Mouse (Mus musculus): ENCODE measurements around the gene Fam171a2. TPM values are rescaled to one million over a fixed set of nuclear protein-coding genes. Genes with fewer than 3 reads are reported as not detected.
A peak's percentile ranks its signal among the peaks of the same experiment; 100 is the strongest.

The Fam171a2 gene
- polyA plus RNA-seq, 2 experiments, result 0.17 to 1.6 TPM

- H3K27me3 ChIP-seq (ENCODE audit: control insufficient read depth, insufficient read depth, low read length), result no peaks in the 10 kb centered on the region; the same call in 1 of the 2 replicates
- no peaks in the 10 kb centered on the region for H3K36me3 ChIP-seq (replicated peaks; ENCODE audit: control insufficient read depth, insufficient read depth, low read depth)
- ATAC-seq (ENCODE audit: insufficient read depth) (no peak), DNase-seq (ENCODE audit: low read depth in 3 of 3, low spot score in 3 of 3) (no peak)
- no peak overlapping the region for H3K27ac ChIP-seq
- H3K9me3 ChIP-seq (ENCODE audit: control insufficient read depth, low read length), result no peaks in the 10 kb centered on the region
- peak overlapping the region; percentile 56 for H3K9ac ChIP-seq (replicated peaks)
- peaks cover 5 to 14% of the 10 kb centered on the region in 2 experiments; a peak in 3 of 4 replicates for H3K4me1 ChIP-seq (replicated peaks; ENCODE audit: control insufficient read depth in 2 of 2, insufficient read depth in 2 of 2, low read length in 1 of 2)
- peak overlapping the region; percentile 99 for H3K4me2 ChIP-seq (ENCODE audit: low read depth)
- H3K4me3 ChIP-seq (ENCODE audit: insufficient read depth in 1 of 2, low read depth in 2 of 2, low read length in 2 of 2), result peak overlapping the region; percentile 65 to 70
- WGBS (ENCODE audit: insufficient replicate concordance), result 12% methylated on average over 3 of the region's 3 CpGs
- TF ChIP-seq CTCF (IDR thresholded peaks at IDR 0.05; ENCODE audit: low read depth) (no peak), EP300 (IDR thresholded peaks at IDR 0.05; ENCODE audit: low read depth) (no peak)
These were observed 17.9 kb downstream of the Fam171a2 start for GRCm38 (mm10) chr11:102429551-102429950.

DNA sequence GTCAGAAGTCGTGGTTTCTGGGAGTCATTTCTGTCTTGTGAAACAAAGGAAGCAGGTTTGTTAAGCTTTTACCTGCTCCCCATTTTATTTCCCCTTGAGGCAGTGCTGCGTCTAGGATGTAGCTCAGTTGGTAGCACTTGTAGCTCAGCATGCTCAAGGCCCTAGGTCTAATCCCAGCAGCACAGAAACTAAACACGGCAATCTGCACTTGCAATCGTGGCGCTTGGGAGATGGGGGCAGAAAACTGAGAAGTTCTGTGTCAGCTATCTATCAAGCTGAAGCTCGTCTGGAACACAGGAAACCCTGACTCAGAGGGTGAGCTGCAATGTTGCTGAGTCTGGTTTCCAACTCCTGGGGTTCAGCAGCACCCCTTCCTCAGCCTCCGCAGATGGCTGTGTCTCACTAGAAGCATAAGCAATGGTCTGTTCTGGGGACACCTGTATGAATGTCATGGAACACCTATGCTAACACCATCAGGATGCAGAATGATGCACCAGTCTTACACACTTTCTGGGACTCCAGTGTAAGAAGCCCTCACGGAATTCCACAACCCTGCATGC, 18.4 kb downstream of the Fam171a2 start:
- H3K4me1 ChIP-seq (replicated peaks; ENCODE audit: control insufficient read depth in 2 of 2, insufficient read depth in 2 of 2, low read length in 1 of 2), result peaks cover 5 to 14% of the 10 kb centered on the region in 2 experiments; a peak in 3 of 4 replicates
- no peak for DNase-seq (ENCODE audit: low read depth in 3 of 3, low spot score in 3 of 3)
- H3K27me3 ChIP-seq (ENCODE audit: control insufficient read depth, insufficient read depth, low read length), result no peaks in the 10 kb centered on the region; the same call in 1 of the 2 replicates
- no peaks in the 10 kb centered on the region for H3K9me3 ChIP-seq (ENCODE audit: control insufficient read depth, low read length)
- ATAC-seq (ENCODE audit: insufficient read depth), result no peak
- no peak overlapping the region for H3K27ac ChIP-seq
- 29% methylated on average over 8 of the region's 8 CpGs for WGBS (ENCODE audit: insufficient replicate concordance)
- H3K4me2 ChIP-seq (ENCODE audit: low read depth), result peak overlapping the region; percentile 99
- 0 out of 4 replicates have a peak overlapping the region, but pooled peaks of 1 of the 2 experiments have one; percentile 9 for H3K4me3 ChIP-seq (ENCODE audit: insufficient read depth in 1 of 2, low read depth in 2 of 2, low read length in 2 of 2)
- TF ChIP-seq CTCF (IDR thresholded peaks at IDR 0.05; ENCODE audit: low read depth), result no peak
- TF ChIP-seq EP300 (IDR thresholded peaks at IDR 0.05; ENCODE audit: low read depth), result no peak
- no peak overlapping the region for H3K9ac ChIP-seq (replicated peaks)
- H3K36me3 ChIP-seq (replicated peaks; ENCODE audit: control insufficient read depth, insufficient read depth, low read depth), result no peaks in the 10 kb centered on the region

GRCm38 (mm10) chr11:102425555-102426316, 21.7 kb downstream of the Fam171a2 start:
- TF ChIP-seq EP300 (IDR thresholded peaks at IDR 0.05; ENCODE audit: low read depth), result no peak
- no peak for TF ChIP-seq CTCF (IDR thresholded peaks at IDR 0.05; ENCODE audit: low read depth)
- 51% methylated on average over 8 of the region's 8 CpGs for WGBS (ENCODE audit: insufficient replicate concordance)
- ATAC-seq (ENCODE audit: insufficient read depth), result no peak
- DNase-seq (ENCODE audit: low read depth in 3 of 3, low spot score in 3 of 3), result no peak
- Histone ChIP-seq H3K9ac (replicated peaks) (no peak overlapping the region), H3K36me3 (replicated peaks; ENCODE audit: control insufficient read depth, insufficient read depth, low read depth) (no peaks in the 10 kb centered on the region), H3K27me3 (ENCODE audit: control insufficient read depth, insufficient read depth, low read length) (no peaks in the 10 kb centered on the region; the same call in 1 of the 2 replicates), H3K27ac (no peak overlapping the region), H3K4me2 (ENCODE audit: low read depth) (no peak overlapping the region), H3K4me3 (ENCODE audit: insufficient read depth in 1 of 2, low read depth in 2 of 2, low read length in 2 of 2) (no peak overlapping the region), H3K9me3 (ENCODE audit: control insufficient read depth, low read length) (no peaks in the 10 kb centered on the region), H3K4me1 (replicated peaks; ENCODE audit: control insufficient read depth in 2 of 2, insufficient read depth in 2 of 2, low read length in 1 of 2) (peaks cover 5 to 11% of the 10 kb centered on the region in 2 experiments; a peak in 3 of 4 replicates)

DNA sequence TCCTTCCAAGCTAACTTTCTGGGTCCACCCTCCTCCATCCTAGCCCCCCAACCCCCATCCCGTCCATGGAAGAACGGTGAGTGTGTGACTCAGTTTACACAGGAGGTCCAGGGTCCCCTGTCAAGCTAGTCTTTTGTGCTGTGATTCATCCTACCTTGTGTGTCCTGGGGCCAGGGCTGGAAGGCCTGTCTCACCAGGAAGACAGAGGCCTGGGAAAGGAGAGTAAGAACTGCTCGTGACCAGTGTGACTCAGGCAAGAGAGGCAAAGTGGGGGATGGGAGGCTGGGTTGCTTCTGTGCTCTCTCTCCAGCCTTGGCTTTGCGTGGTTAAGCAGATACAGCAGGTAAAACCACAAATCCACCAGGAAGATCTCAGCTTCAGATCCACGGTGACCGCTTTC, 22.8 kb downstream of the Fam171a2 start:
- no peak overlapping the region for H3K9ac ChIP-seq (replicated peaks)
- H3K27me3 ChIP-seq (ENCODE audit: control insufficient read depth, insufficient read depth, low read length), result no peaks in the 10 kb centered on the region; the same call in 1 of the 2 replicates
- no peak overlapping the region for H3K27ac ChIP-seq
- DNase-seq (ENCODE audit: low read depth in 3 of 3, low spot score in 3 of 3), result no peak
- no peaks in the 10 kb centered on the region for H3K9me3 ChIP-seq (ENCODE audit: control insufficient read depth, low read length)
- H3K4me3 ChIP-seq (ENCODE audit: insufficient read depth in 1 of 2, low read depth in 2 of 2, low read length in 2 of 2), result no peak overlapping the region
- H3K4me1 ChIP-seq (replicated peaks; ENCODE audit: control insufficient read depth in 2 of 2, insufficient read depth in 2 of 2, low read length in 1 of 2), result peaks cover 3 to 7% of the 10 kb centered on the region in 2 experiments; a peak in 3 of 4 replicates
- WGBS (ENCODE audit: insufficient replicate concordance), result 65% methylated on average over 6 of the region's 6 CpGs
- no peaks in the 10 kb centered on the region for H3K36me3 ChIP-seq (replicated peaks; ENCODE audit: control insufficient read depth, insufficient read depth, low read depth)
- TF ChIP-seq CTCF (IDR thresholded peaks at IDR 0.05; ENCODE audit: low read depth) (no peak), EP300 (IDR thresholded peaks at IDR 0.05; ENCODE audit: low read depth) (no peak)
- no peak overlapping the region for H3K4me2 ChIP-seq (ENCODE audit: low read depth)
- ATAC-seq (ENCODE audit: insufficient read depth), result no peak

GRCm38 (mm10) chr11:102421559-102421958, 25.9 kb downstream of the Fam171a2 start:
- ATAC-seq (ENCODE audit: insufficient read depth) (no peak), DNase-seq (ENCODE audit: low read depth in 3 of 3, low spot score in 3 of 3) (no peak)
- no peak overlapping the region for H3K27ac ChIP-seq
- no peak for TF ChIP-seq EP300 (IDR thresholded peaks at IDR 0.05; ENCODE audit: low read depth)
- no peak for TF ChIP-seq CTCF (IDR thresholded peaks at IDR 0.05; ENCODE audit: low read depth)
- no peaks in the 10 kb centered on the region for H3K36me3 ChIP-seq (replicated peaks; ENCODE audit: control insufficient read depth, insufficient read depth, low read depth)
- no peaks in the 10 kb centered on the region for H3K27me3 ChIP-seq (ENCODE audit: control insufficient read depth, insufficient read depth, low read length)
- H3K4me2 ChIP-seq (ENCODE audit: low read depth), result no peak overlapping the region
- H3K9ac ChIP-seq (replicated peaks), result no peak overlapping the region
- 50% methylated on average over 8 of the region's 8 CpGs for WGBS (ENCODE audit: insufficient replicate concordance)
- H3K9me3 ChIP-seq (ENCODE audit: control insufficient read depth, low read length), result no peaks in the 10 kb centered on the region
- peaks cover 0 to 2% of the 10 kb centered on the region in 2 experiments; a peak in 1 of 4 replicates for H3K4me1 ChIP-seq (replicated peaks; ENCODE audit: control insufficient read depth in 2 of 2, insufficient read depth in 2 of 2, low read length in 1 of 2)
- H3K4me3 ChIP-seq (ENCODE audit: insufficient read depth in 1 of 2, low read depth in 2 of 2, low read length in 2 of 2), result no peak overlapping the region

Data from liver, embryonic 14.5 days (tissue).